Mouse (Mus musculus) midbrain, embryonic 13.5 days (tissue): ENCODE results near the gene Elavl4. TPM values are rescaled to one million over a fixed set of nuclear protein-coding genes. Genes with fewer than 3 reads are reported as not detected.

ENCODE experiments used
- ATAC-seq: fragments of 200-750 bp; cut with Nextera tagmentation; 2 replicates; pipeline ENCODE4 v1.8.0; 2017; ENCODE audit warnings: mild to moderate bottlenecking, moderate TSS enrichment, moderate library complexity
- H3K27ac ChIP-seq: fragments of 300-500 bp; sonication (generic); 2 replicates; pipeline ENCODE4 v1.5.1; 2015; ENCODE audit warnings: inconsistent platforms, mild to moderate bottlenecking, moderate library complexity
- H3K27me3 ChIP-seq: fragments of 300-500 bp; sonication (generic); 2 replicates; pipeline ENCODE4 v1.6.1; 2015; ENCODE audit warnings: mild to moderate bottlenecking, inconsistent platforms
- H3K36me3 ChIP-seq: fragments of 300-500 bp; sonication (generic); 2 replicates; pipeline ENCODE4 v1.6.1; 2015; ENCODE audit warnings: mild to moderate bottlenecking, inconsistent platforms
- H3K4me1 ChIP-seq: fragments of 300-500 bp; sonication (generic); replicated peaks from 2 replicates; pipeline ENCODE4 v1.6.1; 2015; ENCODE audit warnings: inconsistent platforms
- H3K4me2 ChIP-seq: fragments of 300-500 bp; sonication (generic); replicated peaks from 2 replicates; pipeline ENCODE4 v1.6.1; 2015; ENCODE audit warnings: moderate library complexity, mild to moderate bottlenecking, inconsistent platforms
- H3K4me3 ChIP-seq: fragments of 300-500 bp; sonication (generic); replicated peaks from 2 replicates; pipeline ENCODE4 v1.5.1; 2015; ENCODE audit warnings: mild to moderate bottlenecking, inconsistent platforms
- H3K9ac ChIP-seq: fragments of 300-500 bp; sonication (generic); replicated peaks from 2 replicates; pipeline ENCODE4 v1.6.1; 2015; ENCODE audit warnings: mild to moderate bottlenecking, inconsistent platforms
- H3K9me3 ChIP-seq: fragments of 300-500 bp; sonication (generic); 2 replicates; pipeline ENCODE4 v1.6.1; 2016; ENCODE audit warnings: mild to moderate bottlenecking, inconsistent platforms
- WGBS: fragments of 180-500 bp; shearing (Covaris S2); methylation state at CpG from one replicate; pipeline ENCODE4 v1.1.7; 2015; 5-methylcytosine and 5-hydroxymethylcytosine counted together
- polyA plus RNA-seq: library from polyadenylated mRNA; unstranded; fragments of >200 nt; fragmentation: Nextera tagmentation; extraction: Ambion mirVana; gene quantifications from 2 replicates; pipeline ENCODE4 v1.2.1, GENCODE M21; 2015

The Elavl4 gene
- polyA plus RNA-seq, result 327 TPM in 2 replicates

GRCm38 (mm10) chr4:110351178-110352000 lies at the start of gene Elavl4:
Gene Elavl4, minus strand, starts transcription at chr4:110351909.
- H3K9me3 ChIP-seq, result no peaks in the 10 kb centered on the region
- peak within 1 kb of the TSS; percentile 75 for H3K4me3 ChIP-seq
- peak within 1 kb of the TSS; percentile 87 for H3K27ac ChIP-seq
- peak within 1 kb of the TSS; percentile 65 for H3K4me2 ChIP-seq
- H3K36me3 ChIP-seq, result no peaks in the 10 kb centered on the region
- peaks cover 12% of the 10 kb centered on the region for H3K4me1 ChIP-seq
- H3K9ac ChIP-seq, result peak within 1 kb of the TSS; percentile 86
- peak; percentile 96 for ATAC-seq
- no peaks in the 10 kb centered on the region for H3K27me3 ChIP-seq
- under 1% methylated on average over 75 of the region's 75 CpGs for WGBS

GRCm38 (mm10) chr4:110397618-110398045 lies 45.9 kb upstream of the Elavl4 start, which contains the start of gene Agbl4:
Gene Agbl4, plus strand, starts transcription at chr4:110397661.
- no peaks in the 10 kb centered on the region for H3K36me3 ChIP-seq
- H3K4me1 ChIP-seq, result peaks cover 13% of the 10 kb centered on the region
- H3K27me3 ChIP-seq, result no peaks in the 10 kb centered on the region
- H3K9me3 ChIP-seq, result no peaks in the 10 kb centered on the region
- H3K4me2 ChIP-seq, result peak within 1 kb of the TSS; percentile 64
- H3K27ac ChIP-seq, result peak within 1 kb of the TSS; percentile 31; the same call in 1 of the 2 replicates
- peak; percentile 100 for ATAC-seq
- WGBS, result under 1% methylated on average over 27 of the region's 27 CpGs
- peak within 1 kb of the TSS; percentile 54 for H3K9ac ChIP-seq
- H3K4me3 ChIP-seq, result peak within 1 kb of the TSS; percentile 51

GRCm38 (mm10) chr4:110396221-110396620 lies 44.5 kb upstream of the Elavl4 start:
- Histone ChIP-seq H3K4me2 (no peak overlapping the region), H3K4me1 (peaks cover 13% of the 10 kb centered on the region), H3K9ac (no peak overlapping the region), H3K27ac (no peak overlapping the region), H3K9me3 (no peaks in the 10 kb centered on the region), H3K4me3 (no peak overlapping the region), H3K27me3 (no peaks in the 10 kb centered on the region), H3K36me3 (no peaks in the 10 kb centered on the region)
- no peak for ATAC-seq
- 82% methylated on average over 5 of the region's 5 CpGs for WGBS

GRCm38 (mm10) chr4:110360568-110360967 lies 8.9 kb upstream of the Elavl4 start:
- Histone ChIP-seq H3K9ac (no peak overlapping the region), H3K4me1 (no peaks in the 10 kb centered on the region), H3K9me3 (no peaks in the 10 kb centered on the region), H3K27ac (no peak overlapping the region), H3K36me3 (no peaks in the 10 kb centered on the region), H3K4me2 (no peak overlapping the region), H3K27me3 (no peaks in the 10 kb centered on the region), H3K4me3 (no peak overlapping the region)
- ATAC-seq, result no peak
- 61% methylated on average over 2 of the region's 2 CpGs for WGBS

- ATAC-seq, result no peak
- 9% methylated on average over 5 of the region's 5 CpGs for WGBS
Observed at GRCm38 (mm10) chr4:110352001-110352369, 276 bp upstream of the Elavl4 start.

GRCm38 (mm10) chr4:110350856-110351177 lies 892 bp downstream of the Elavl4 start:
- Histone ChIP-seq H3K9ac (peak overlapping the region; percentile 86), H3K4me2 (peak overlapping the region; percentile 65), H3K9me3 (no peaks in the 10 kb centered on the region), H3K27me3 (no peaks in the 10 kb centered on the region), H3K4me1 (peaks cover 12% of the 10 kb centered on the region), H3K36me3 (no peaks in the 10 kb centered on the region), H3K27ac (peak overlapping the region; percentile 87), H3K4me3 (peak overlapping the region; percentile 75)
- 5% methylated on average over 6 of the region's 6 CpGs for WGBS
- no peak for ATAC-seq

More at GRCm38 (mm10) chr4:110352001-110352369, 276 bp upstream of the Elavl4 start:
- Histone ChIP-seq H3K27me3 (no peaks in the 10 kb centered on the region), H3K27ac (peak overlapping the region; percentile 87), H3K36me3 (no peaks in the 10 kb centered on the region), H3K4me3 (peak overlapping the region; percentile 75), H3K4me2 (peak overlapping the region; percentile 65), H3K4me1 (peaks cover 12% of the 10 kb centered on the region), H3K9ac (peak overlapping the region; percentile 86), H3K9me3 (no peaks in the 10 kb centered on the region)

GRCm38 (mm10) chr4:110323912-110324311 lies 27.8 kb downstream of the Elavl4 start:
- no peaks in the 10 kb centered on the region for H3K27me3 ChIP-seq
- no peaks in the 10 kb centered on the region; the same call in 1 of the 2 replicates for H3K4me1 ChIP-seq
- 49% methylated on average over 3 of the region's 3 CpGs for WGBS
- no peak overlapping the region for H3K27ac ChIP-seq
- H3K4me2 ChIP-seq, result no peak overlapping the region
- H3K36me3 ChIP-seq, result no peaks in the 10 kb centered on the region
- no peaks in the 10 kb centered on the region for H3K9me3 ChIP-seq
- ATAC-seq, result no peak
- H3K9ac ChIP-seq, result no peak overlapping the region
- no peak overlapping the region for H3K4me3 ChIP-seq

GRCm38 (mm10) chr4:110312126-110312525 lies 39.6 kb downstream of the Elavl4 start:
- no peaks in the 10 kb centered on the region for H3K9me3 ChIP-seq
- no peaks in the 10 kb centered on the region for H3K36me3 ChIP-seq
- 3% methylated on average over 1 of the region's 1 CpGs for WGBS
- H3K27me3 ChIP-seq, result no peaks in the 10 kb centered on the region
- no peak overlapping the region for H3K4me3 ChIP-seq
- no peak overlapping the region for H3K9ac ChIP-seq
- ATAC-seq, result peak; percentile 45
- no peak overlapping the region for H3K27ac ChIP-seq
- H3K4me2 ChIP-seq, result no peak overlapping the region
- H3K4me1 ChIP-seq, result peaks cover 5% of the 10 kb centered on the region

- WGBS, result 63% methylated on average over 5 of the region's 5 CpGs
- Histone ChIP-seq H3K36me3 (no peaks in the 10 kb centered on the region), H3K27ac (no peak overlapping the region), H3K9me3 (no peaks in the 10 kb centered on the region), H3K4me1 (peaks cover under 1% of the 10 kb centered on the region; the same call in 1 of the 2 replicates), H3K4me2 (no peak overlapping the region), H3K9ac (no peak overlapping the region), H3K27me3 (no peaks in the 10 kb centered on the region), H3K4me3 (no peak overlapping the region)
- ATAC-seq, result no peak
Observed at GRCm38 (mm10) chr4:110306972-110307371, 44.7 kb downstream of the Elavl4 start.

GRCm38 (mm10) chr4:110306559-110306958 lies 45.1 kb downstream of the Elavl4 start:
- no peak overlapping the region for H3K27ac ChIP-seq
- 89% methylated on average over 11 of the region's 11 CpGs for WGBS

GRCm38 (mm10) chr4:110295793-110296192 lies 55.9 kb downstream of the Elavl4 start:
- H3K27ac ChIP-seq, result no peak overlapping the region
- H3K4me3 ChIP-seq, result no peak overlapping the region
- no peaks in the 10 kb centered on the region for H3K36me3 ChIP-seq
- peaks cover 13% of the 10 kb centered on the region; the same call in 1 of the 2 replicates for H3K4me1 ChIP-seq
- H3K9me3 ChIP-seq, result no peaks in the 10 kb centered on the region
- WGBS, result 90% methylated on average over 3 of the region's 3 CpGs
- no peaks in the 10 kb centered on the region for H3K27me3 ChIP-seq
- H3K4me2 ChIP-seq, result no peak overlapping the region
- ATAC-seq, result no peak
- H3K9ac ChIP-seq, result no peak overlapping the region

More at GRCm38 (mm10) chr4:110306559-110306958, 45.1 kb downstream of the Elavl4 start:
- Histone ChIP-seq H3K27me3 (no peaks in the 10 kb centered on the region), H3K4me1 (no peaks in the 10 kb centered on the region), H3K4me3 (no peak overlapping the region), H3K9me3 (no peaks in the 10 kb centered on the region), H3K9ac (no peak overlapping the region), H3K36me3 (no peaks in the 10 kb centered on the region), H3K4me2 (no peak overlapping the region)
- no peak for ATAC-seq

- Histone ChIP-seq H3K4me3 (no peak overlapping the region), H3K9ac (no peak overlapping the region), H3K4me2 (no peak overlapping the region), H3K36me3 (no peaks in the 10 kb centered on the region), H3K27me3 (peaks cover 6% of the 10 kb centered on the region; the same call in 1 of the 2 replicates), H3K27ac (no peak overlapping the region), H3K9me3 (no peaks in the 10 kb centered on the region), H3K4me1 (peaks cover 27% of the 10 kb centered on the region)
- no peak for ATAC-seq
- 62% methylated on average over 5 of the region's 5 CpGs for WGBS
Observed at GRCm38 (mm10) chr4:110293238-110293637, 58.5 kb downstream of the Elavl4 start.
